Mouse (Mus musculus): Measurements from ENCODE around the gene Gpr75. TPM values are rescaled to one million over a fixed set of nuclear protein-coding genes. Genes with fewer than 3 reads are reported as not detected.

Gpr75 gene
- polyA plus RNA-seq (2017; shearing (Covaris generic)), result not detected

DNA sequence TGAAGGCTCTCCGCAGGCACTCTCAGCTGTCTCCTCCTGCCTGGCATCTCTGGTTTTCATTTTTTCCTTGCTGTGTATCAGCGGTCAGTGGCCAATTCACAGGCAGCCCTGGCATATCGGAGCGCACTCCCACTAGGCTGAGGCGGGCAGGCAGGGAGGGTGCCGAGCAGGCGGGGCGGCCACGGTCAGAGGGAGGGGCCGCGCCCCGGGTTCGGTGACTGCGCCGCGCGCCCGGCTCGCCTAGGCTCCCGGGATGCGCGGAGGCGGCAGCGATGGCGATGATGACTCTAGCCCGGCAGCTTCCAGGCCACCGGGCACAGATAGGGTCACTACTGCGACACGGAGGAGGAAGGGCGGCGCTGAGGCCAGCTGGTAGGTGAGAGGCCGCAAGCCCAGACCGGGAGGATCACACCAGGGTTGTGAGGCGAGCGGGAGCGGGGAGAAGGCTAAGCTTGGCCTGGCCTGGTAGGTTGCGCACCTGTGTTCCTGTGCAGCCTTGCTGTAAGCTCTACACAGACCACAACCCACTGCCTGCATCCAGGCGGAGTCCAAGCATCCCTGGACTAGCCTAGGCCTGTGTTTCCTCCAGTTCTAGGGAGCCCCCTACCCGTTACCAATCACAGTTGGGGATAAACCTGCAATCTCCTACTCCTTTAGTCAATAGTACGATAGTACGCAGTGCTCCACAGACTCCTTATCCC, at the start of gene Gpr75, which contains the start of gene Asb3:
TSS of gene Gpr75 (plus strand) at position 188 of the 701 bp plus-strand sequence.
TSS of gene Asb3 (plus strand) at position 246 of the 701 bp plus-strand sequence.
- no peak for ATAC-seq

DNA sequence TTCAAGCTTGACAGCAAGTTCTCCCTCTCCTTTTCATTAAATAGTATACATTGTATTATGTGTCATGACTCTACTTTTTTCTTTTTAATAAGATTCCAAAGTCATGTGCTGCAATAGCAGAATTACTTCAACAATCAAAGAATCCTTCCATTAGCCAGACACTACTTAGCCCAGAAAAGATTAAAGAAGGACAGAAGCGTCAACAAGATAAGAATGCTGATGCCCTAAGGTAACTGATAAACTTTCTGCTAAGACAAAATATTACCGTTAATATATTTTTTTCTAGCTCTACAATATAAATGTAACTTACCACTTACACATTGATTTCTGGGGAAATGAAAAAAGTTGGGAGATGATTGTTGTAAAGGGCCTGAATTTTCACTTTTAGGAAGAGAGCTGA, 46.4 kb upstream of the Gpr75 start:
- ATAC-seq, result no peak

DNA sequence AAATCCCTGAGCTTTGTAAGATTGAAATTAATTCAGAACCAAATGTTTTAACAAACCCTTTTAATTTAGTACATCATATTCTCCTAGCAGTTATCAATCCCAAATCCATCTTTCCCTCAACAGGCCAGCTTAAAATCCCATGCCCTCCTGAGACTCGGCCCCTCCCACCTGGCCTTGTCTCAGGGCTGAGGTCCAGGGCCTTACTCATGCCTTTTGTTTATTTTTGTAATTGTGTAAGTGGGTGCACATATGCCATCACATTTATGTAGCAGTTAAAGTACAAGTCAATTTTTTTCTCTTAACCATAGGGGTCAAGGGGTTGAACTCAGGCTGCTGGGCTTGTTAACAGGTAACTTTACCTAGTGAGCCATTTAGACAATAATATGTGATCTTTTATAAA, 40.8 kb upstream of the Gpr75 start:
- no peak for ATAC-seq

DNA sequence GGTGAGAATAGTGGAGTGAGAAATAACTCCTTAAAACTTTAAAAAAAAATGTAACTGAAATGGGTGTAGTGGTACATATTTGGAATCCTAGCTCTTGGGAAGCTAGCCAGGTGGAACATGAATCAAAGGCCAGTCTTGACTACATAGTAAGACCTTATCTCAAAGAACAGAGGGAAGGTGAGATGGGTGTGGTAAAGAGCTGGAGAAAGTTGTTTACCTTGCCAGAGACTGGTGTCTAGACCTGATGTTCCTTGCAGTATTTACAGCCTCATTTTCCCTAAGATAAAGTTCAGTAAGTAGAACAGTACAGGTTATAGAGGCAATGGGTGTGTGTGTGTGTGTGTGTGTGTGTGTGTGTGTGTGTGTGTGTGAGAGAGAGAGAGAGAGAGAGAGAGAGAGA, 12.7 kb upstream of the Gpr75 start:
- no peak for ATAC-seq

DNA sequence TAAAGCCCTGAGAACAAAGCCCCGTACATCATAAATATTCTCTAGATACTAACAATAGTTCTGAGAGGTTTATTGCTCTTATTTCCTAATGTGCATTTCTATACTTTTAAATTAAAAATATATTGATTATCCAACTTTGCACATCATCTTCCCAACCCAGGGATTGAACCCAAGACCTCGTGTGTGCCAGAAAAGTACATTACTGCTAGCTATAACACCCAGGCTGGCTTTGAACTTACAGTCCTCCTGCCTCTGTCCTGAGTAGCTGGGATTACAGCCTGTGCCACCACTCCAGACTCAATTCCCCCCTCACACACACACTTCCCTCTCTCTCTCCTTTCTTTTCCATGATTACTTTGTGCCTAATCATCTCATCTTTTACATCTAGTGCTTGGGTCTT, 3.0 kb downstream of the Gpr75 start:
- ATAC-seq, result no peak

DNA sequence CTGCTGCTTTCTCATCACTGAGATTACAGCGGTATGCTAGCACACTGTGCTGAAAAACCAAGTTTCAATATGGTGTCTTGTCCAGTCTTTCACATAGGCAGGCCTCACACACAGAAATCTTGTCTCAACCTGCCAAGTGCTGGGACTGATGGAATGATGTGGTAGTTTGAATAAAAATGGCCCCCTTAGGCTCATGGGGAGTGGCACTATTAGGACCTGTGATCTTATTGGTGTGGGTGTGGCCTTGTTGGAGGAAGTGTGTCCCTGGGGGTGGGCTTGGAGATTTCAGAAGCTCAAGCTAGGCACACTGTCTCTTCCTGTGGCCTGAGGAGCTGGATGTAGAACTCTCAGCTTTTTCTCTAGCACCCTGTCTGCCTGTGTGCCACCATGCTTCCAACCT, 11.0 kb downstream of the Gpr75 start:
- no peak for ATAC-seq

DNA sequence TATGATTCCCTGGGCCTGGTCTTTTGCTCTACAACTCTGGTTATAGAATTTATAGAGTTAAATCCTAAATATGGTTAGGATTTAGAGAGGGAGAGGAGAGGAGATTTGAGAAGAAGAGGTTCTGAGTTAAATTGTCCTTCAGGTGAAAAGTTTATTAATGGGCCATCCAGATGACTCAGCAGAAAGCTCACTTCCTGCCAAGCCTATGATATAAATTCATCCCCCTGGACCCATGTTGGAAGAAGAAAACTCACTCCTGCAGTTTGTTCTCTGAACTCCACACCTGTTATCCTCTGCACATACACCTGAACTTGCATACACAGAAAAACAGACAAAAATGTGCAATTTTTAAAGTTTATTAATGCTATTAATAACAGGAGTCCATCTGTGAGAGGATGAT, 14.2 kb downstream of the Gpr75 start:
- ATAC-seq, result no peak

DNA sequence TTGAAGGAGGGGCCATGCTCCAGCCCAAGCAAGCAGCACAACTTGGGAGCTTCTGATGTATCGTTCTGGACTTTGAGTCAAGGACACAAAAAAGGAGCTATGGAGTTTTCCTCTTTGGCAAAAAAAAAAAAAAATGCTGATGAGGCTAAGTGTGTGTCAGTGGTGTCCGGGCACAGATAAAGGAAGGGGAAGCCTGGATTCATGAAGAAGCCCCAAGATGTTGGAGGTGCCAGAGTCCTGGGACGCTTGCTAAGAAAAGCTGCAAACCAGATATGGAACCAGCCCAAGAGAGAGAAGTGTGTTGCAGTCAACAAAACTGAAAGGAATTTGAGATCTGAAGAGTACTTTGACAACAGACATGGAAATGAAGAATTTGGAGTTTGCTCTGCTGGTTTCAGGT, 27.2 kb downstream of the Gpr75 start:
- no peak for ATAC-seq

DNA sequence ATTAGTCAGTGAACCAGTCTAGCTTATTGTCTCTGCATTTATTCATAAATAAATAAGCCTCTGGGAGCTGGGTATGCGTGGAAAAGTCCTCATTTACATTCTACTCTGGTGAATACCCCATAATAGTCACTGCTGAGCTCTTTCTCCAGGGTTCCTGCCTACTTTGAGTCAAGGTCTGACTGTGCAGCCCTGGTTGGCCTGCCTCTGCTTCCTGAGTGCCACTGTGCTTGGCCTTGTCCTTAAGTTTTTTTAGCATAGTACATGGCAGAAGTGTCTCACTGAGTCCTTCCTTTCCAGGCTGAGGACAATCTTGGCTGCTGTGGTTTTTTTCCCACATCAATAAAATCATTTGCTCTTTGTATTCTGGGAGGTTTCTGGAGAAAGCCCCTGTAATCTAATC, 35.5 kb downstream of the Gpr75 start:
- ATAC-seq, result no peak

DNA sequence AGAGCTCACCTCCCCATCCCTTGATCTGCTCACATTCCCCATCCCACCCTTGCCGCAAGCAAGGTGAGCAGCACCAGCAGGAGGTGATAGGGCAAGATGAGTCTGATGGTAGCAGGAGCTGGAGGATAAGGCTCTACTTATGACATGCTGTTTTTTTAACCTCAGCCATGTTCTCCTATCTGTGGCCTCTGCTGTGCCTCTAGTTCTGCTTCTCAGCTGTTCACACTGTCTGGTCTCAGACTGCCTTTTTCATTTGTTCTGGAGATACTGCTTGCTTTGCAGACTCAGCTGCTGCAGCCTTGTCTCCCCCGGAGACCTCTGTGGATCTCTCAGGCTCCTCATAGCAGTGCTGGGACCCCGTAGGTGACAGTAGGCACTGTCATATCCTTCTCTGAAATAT, 38.1 kb downstream of the Gpr75 start:
- ATAC-seq, result no peak

DNA sequence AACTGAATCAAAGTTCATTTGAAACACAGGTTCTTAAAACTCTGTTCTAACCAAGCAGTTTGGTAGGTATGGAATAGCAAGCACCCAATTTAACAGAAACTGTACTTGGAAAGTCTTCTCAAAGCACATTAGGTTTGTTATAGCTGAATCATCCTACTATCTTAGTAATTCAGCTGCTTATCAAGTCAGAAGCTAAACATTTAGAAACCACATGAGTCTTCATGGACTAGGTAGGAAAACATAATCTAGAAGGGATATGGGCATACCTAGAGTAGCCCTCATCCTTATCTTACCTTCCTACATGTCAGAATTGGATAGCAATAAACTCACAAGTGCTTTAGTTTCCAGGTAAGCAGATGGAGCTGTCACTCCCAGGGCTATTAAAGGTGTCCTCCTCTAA, 42.9 kb downstream of the Gpr75 start:
- ATAC-seq, result no peak

DNA sequence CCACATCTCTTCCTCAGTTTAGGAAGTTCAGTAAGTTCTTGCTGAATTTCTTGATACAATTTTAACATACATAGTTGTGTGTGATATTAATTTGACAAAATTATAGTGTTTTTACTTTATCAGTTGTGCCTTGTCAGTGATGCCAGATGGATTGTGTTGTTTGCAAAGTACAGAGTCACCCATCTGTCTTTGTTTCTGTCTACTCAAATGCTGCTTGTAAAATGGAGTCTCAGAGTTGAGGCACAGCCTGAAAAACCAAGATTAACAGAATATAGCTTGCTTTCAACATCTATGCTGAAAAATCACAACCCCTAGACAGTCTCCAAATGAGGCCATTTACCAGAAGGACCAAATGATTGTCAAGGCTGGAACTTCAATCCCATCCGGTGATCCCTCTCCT, 43.3 kb downstream of the Gpr75 start:
- no peak for ATAC-seq

Other genes starting within 250 kb of the Gpr75 start
- 1 to 10 TPM; 1.3 to 4.0 (median 1.5) TPM for gene Acyp2, start 235.8 kb upstream of the Gpr75 start, polyA plus RNA-seq (2017; shearing (Covaris generic))
- 10 to 100 TPM; 22.2 to 29.8 (median 27.3) TPM for gene Psme4, start 113.6 kb upstream of the Gpr75 start, polyA plus RNA-seq (2017; shearing (Covaris generic))
- gene Asb3, start 58 bp downstream of the Gpr75 start, polyA plus RNA-seq (2017; shearing (Covaris generic)), result 10 to 100 TPM; 55.9 to 83.5 (median 68.2) TPM
- gene Erlec1, start 69.0 kb downstream of the Gpr75 start, polyA plus RNA-seq (2017; shearing (Covaris generic)), result 10 to 100 TPM; 11.2 to 18.2 (median 16.0) TPM
- gene Chac2, start 101.0 kb downstream of the Gpr75 start, polyA plus RNA-seq (2017; shearing (Covaris generic)), result 10 to 100 TPM; 10.1 to 18.6 (median 12.5) TPM

All from inflammation-experienced regulatory T-cells, adult 6 months (primary cell).